Mouse (Mus musculus) cerebellum, adult 11-12 months (tissue): Measurements from ENCODE around the gene Eps8.
"Not testable (repeated sequence)": the region's sequence is repeated elsewhere in the genome, so short reads cannot be mapped to it uniquely, and the experiment has no call there.

Experiments
- DNase-seq: peaks from one replicate; pipeline ENCODE4 v3.0.0; 2022

Eps8 gene

DNA sequence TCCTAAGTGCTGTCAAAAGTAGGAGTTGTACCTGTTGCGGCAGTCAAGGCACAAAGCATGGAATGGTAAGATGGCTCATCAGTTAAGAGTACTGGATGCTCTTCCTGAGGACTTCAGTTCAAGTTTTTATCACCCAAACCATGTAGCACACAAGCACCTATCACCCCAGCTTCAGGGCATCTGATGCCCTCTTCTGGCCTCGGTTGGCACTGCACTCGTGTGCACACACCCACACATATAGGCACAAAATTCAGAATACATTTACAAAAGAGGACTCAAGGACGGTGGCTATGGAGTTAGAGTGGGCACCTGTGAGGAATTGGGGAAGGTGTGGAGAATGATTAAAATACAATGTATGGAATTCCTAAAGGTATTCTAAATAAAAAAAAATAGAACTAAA is 185.1 kb downstream of the Eps8 start:
- DNase-seq: no peak

DNA sequence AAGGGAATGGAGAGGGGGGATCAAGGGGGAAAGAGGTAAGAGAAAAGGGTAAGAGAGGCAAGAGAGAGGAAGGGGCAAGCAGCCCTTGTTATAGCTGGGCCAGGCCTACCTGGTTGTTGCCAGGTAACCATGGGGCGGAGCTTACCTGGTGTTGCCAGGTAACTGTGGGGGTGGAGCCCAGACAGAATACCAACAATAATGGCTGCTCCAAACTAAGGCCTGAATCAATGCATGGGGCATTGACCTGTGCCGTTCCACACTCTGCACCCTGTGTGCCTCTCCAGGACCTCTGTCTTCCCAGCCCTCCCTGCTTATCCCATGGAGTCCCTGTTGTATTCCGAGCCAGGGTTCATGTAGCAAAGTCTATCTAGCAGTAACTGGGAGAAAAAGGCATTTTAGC is 187.0 kb downstream of the Eps8 start:
- DNase-seq: no peak

DNA sequence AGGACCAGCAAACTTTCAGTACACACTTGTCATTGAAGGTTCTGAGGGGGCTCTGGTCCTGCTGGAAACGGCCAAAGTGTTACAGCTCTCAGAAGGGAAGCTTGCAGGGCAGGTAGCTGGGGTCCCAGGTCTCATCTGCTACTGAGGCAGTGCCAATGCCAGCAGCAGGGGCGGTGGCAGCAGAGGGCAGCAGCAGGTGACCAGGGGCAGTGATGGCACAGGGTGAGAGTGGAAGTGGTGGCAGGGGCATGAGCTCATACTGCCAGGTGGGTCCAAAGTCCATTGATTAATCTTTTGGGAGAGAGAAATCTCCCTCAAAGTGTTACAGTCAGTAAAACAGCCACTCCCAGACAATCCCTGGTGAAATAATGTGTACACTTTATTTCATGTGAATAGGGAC is 188.4 kb downstream of the Eps8 start:
- no peak for DNase-seq

DNA sequence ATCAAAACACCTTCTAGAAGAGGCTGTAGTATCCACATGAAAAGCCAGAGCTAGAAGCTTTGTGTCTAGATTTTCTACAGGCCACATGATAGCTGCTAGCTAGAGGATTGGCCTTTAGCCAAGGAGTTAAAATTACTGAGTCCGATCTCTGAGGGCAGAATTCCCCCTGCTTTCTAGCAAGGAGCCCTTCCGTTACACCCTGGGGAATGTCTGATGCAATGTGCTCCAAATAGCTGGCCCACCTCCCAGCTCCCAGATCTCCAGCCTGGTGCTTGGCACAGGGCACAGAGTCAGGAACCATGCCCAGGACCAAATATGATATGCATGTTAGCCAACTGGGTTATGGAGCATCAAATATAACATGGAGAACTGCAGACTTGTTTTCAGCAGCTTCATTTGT is 189.4 kb downstream of the Eps8 start:
- DNase-seq: peak; percentile 93

DNA sequence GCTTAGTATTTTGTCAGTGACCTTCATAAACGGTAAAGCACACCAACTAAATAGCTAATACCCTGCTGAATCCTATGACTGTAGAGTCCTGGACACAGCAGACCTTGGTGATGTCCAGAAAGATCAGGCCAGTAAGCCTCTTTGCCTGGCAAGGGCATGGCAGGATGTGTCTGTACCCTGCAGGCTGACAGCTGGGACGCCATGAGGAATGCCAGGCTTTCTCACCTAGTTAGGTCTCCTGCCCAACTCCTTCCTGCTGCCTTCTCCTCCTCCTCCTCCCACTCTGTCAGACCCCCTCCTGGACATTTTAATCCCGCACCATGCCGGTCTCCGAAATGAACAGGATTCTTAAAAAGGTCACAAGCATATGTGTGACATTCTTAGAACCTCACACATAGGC is 190.9 kb downstream of the Eps8 start:
- DNase-seq: peak; percentile 42

DNA sequence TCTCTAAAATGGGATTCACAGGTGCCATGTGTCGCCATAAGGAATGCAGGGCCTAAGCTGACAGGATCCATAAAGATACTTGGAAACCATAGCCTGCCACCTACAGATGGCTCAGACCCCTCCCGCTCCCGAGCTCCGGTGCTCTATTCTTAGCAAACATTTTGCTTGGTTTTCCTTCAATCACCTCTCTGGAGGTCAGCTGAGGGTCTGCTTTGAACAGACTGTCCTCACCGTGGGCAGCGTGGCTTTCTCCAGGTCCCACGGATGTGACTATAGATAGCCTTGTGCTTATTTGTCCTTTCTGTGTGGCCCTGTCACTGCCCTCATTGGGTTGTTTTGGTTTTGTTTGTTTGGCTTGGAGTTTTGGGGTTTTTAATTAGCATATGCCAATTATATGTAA is 196.5 kb downstream of the Eps8 start:
- DNase-seq: no peak

DNA sequence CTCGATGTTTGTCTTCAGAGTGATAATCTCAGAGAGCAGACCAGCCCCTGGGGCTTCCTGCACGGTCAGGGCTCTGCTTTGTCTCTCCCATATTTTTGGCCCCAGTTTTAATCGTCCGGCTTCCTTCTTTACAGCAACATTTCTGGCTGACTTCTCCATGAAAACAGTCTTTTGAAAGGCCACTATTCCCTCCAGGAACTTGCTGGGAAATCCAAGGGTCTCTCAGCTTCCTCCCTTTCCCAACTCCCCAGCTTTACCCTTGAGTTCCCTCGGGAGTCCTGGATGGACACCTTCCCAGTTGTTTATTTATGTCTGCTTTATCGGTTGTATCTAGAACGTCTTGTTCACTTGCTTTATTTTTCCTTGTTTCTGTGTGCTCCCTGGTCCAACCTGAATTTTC is 197.5 kb downstream of the Eps8 start:
- no peak for DNase-seq

DNA sequence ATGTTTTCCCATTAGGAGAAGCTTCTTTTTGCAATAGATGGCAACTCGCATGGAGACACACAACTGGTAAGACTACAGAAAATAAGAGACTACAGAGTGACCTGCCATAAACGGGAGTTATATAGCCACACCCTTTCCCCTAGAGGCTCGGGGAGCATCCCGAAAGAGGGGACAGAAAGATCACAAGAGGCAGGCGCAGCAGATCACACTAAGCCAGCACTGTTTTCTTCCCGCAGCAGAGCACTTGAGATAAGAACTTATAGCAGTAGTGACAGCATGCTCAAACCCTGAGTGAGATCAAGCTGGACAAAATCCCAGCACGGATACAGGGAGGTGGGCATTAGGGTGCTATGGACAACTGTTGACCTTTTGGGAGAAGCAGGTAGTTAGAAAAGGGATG is 198.6 kb downstream of the Eps8 start:
- DNase-seq: no peak

DNA sequence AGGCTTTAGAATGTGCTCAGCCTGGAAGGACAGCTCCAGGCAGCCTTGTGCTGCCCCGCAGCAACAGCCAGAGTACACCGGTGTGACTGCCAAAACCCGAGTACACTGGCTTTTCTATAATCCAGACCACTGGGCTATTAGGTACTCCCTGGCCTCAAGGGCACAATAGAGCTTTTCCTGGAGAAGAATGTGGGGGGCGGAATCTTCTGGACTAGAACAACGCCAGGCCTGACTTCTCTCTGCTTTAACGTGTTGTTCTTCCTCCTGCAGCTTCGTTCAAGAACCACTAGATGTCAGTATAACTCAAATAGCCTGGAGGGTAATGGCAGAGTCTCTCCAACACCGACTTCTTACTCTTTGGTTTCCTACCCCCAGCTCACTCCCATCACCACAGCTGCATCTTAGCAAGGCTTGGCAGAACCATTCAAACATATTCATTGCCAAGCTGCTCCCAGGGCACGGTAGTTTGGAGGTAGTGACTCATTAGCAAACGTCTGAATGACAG is 199.1 kb downstream of the Eps8 start:
- DNase-seq: peak; percentile 25

DNA sequence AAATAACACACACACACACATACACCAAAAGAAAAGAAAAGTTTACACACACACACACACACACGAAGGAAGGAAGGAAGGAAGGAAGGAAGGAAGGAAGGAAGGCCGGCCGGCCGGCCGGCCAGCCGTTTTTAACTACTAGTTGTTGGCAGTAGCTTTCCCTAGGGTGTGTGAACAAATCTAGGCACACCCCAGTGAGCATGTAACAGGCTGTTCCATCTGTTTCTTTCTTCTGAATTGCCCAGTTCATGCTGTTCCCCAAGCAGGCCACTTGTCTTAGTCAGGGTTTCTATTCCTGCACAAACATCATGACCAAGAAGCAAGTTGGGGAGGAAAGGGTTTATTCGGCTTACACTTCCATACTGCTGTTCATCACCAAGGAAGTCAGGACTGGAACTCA is 208.6 kb downstream of the Eps8 start:
- not testable (repeated sequence) for DNase-seq

DNA sequence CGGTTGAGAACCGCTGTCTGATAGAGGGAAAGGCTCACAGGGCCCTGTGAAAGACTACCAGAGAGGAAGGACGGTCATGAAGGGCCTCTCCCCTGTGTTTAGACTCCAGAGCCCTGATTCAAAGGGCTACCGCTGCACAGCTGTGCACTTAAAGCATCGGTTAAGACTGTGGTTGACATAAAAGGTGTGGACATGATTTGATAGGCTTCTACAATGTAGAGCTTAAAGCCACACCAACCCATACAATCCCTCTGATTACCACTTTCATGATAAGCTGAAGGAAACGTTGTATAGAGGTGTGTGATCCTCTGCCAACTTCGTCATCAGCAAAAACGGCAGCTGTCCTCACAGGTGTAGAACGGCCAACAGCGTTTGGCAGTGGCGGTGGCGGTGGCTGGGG is 211.6 kb downstream of the Eps8 start:
- DNase-seq: no peak

DNA sequence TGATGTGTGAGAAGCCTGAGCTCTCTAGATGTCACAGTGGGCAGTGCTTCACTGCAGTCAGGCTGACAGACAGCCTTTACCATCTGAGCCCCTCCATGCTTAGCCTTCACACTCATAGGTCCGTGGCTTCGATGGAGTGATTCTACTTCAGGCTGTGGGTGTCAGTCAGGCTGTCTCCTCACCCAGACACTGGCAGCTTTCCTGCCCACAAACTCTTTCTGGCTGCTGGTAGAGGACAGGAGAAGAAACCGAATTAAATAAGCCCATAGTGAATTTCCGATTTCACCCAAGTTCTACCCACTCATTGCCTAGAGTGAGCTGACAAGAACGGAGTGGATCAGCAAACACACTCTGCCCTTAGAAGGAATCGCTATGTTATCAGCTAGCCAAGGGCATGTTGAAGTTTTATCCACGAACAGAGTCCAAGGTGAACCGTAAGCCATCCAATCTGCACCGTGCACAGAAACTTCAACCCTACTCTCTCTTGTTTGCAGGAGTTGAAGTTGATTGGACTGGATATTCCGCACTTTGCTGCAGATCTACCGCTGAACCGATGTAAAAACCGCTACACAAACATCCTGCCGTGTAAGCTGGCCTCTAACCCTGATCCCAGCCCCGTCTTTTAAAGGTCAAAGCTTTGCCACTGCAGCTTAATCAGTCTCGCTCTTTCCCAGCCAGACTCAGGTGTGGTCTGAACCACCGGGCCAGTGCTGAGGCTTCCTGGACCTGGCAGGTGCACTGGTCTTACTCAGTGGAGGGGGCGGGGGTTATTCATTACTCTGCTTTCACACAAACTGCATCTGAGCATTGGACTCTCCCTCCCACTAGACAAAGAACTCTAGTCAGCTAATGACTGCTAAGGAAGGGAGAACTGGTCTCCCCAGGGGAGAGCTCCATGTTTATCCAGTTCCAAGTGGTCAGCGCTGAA is 213.9 kb downstream of the Eps8 start:
- DNase-seq: no peak

DNA sequence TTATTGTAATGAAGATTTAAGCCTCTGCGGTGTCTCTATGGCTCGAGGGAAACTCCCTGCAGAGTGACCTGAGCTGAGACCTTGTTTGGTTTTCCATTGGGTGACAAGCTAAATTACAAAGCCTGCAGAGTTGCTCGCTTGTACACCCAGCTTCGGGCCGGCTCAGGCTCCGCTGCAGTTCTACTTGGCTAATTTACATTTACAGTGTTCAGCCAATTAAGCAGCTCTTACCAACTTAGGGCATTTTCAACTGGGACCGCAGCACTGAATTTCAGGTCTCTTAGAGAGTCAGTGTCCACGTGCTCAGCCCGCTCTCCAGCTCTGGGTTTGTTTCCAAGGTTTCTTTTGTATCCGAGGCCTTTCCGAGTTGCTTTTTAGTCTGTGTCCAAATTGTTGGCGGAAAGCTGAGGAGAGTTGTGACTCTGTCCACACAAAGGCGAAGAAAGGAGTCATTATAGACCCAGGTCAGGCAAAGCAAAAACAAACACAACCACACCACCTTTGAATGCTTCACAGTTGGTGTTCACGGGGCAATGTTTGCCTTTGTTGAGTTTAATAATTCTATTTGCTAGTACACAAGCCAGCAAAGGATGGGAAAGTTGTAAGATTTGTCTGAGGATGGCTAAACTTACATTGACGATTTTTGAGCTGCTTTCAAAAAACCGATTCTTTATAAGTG is 216.6 kb downstream of the Eps8 start:
- no peak for DNase-seq

DNA sequence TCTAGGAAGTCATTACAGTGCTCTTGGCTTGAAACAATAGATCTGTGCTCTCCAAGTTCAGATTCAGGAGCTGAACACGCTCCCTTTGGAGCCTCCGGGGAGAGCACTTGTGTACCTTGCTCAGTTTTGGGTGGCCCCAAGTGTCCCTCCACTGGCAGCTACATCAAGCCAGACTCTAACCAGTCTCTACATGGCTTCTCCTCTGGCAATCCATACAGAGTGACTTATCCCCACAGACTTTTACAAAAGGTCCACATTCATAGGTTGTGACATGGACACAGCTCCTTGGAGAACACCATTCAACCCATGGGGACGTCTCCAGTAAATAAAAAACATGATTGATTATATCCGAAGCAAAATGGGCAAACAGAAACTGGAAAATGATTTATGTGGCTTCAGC is 217.2 kb downstream of the Eps8 start:
- no peak for DNase-seq

DNA sequence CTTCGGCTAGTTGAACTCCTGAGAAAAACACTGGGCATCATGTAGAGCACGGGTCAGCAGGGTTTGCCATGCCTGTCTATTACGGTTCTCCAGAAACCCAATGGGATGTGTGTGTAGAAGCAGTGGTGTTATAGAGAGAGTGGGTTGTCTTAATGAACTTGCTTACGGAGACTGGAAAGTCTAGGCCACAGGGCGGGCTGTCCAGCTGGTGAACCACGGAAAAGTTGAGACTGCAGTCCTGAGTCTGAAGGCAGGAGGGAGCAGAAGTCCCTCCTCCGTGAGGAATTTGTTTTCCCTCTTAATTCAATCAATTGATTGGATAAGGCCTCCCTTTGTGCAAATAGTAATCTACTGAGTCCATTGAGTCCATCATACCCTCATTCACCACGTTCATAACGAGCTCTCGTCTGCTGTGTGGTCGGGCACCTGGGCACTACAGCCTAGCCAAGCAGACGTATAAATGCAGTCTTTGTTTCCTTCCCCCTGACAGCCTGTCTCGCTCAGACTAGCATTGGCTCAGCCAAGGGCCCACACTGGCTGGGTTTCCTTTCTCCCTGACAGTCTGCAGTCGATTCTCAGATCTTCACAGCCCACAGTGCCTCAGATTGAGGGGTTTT is 221.0 kb downstream of the Eps8 start:
- no peak for DNase-seq
